Mouse (Mus musculus) CD8-positive naive resting alpha-beta T cell, adult 2 months (primary cell): Measurements from ENCODE around the gene Kcnj9.

Source experiments
- DNase-seq, 2 experiments: peaks; one replicate each; pipeline ENCODE4 v3.0.0; 2022; ENCODE audit warnings: low read depth in 2 of 2, low spot score in 2 of 2

The Kcnj9 gene

DNA sequence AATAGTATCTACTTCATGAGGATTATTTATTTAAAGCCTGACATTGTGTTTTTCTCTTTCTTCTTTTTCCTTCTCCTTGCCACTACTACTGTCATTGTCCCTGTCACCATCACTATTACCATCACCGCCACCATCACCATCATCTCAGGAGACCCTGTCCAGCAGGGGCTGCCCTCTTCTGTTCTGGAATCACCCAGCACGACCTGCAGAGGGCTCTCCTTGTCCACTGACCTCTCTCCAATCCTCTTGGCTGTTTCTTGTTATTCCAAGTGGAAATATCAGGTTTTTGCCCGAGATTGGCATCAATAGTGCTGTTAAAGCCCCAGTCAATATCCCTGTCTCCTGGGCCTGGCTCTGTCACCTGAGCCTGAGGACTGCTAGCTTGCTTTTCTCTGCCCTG is 4.4 kb upstream of the Kcnj9 start:
- DNase-seq, result no peak

DNA sequence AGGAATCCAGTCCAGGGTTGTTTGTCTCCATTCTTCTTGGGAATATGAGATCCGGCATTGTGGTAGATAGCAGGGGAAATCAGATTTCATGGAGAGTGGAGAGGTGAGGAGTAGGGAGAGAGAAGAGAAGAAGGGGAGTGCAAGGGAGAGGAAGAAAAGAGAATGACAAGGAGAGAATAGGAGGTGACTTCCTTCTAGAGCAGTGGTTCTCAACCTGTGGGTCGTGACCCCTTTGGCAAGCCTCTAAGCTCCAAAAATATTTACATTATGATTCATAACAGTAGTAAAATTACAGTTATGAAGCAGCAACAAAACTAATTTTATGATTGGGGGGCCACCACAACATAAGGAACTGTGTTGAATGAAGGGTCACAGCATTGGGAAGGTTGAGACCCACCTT is 3.8 kb upstream of the Kcnj9 start:
- DNase-seq, result no peak

DNA sequence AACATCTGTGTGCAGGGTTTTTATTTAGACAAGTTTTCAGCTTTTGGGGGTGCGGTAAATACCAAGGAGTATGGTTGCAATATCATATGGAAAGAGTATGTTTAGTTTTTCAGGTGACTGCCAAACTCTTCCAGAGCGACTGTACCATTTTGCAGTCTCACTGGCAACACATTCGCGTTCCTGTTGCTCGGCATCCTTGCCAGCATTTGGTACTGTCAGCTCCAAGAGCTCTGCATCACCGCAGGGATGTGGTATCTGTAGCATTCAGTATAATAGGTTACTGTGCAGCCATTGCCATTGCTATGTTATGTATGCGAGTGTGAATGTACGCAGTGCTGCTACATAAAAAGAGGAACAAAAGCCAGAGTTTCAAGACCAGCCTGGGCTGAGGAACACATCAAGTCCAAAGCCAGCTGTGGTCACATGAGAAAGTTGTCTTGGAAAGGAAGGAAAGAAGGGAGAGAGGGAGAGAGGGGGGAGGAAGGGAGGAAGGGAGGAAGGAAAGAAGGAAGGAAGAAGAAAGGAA is 2.4 kb upstream of the Kcnj9 start:
- DNase-seq, result no peak

GRCm38 (mm10) chr1:172329616-172330015 is 498 bp upstream of the Kcnj9 start:
- no peak for DNase-seq

- DNase-seq, result no peak
Observed at GRCm38 (mm10) chr1:172328461-172328860, 657 bp downstream of the Kcnj9 start.

DNA sequence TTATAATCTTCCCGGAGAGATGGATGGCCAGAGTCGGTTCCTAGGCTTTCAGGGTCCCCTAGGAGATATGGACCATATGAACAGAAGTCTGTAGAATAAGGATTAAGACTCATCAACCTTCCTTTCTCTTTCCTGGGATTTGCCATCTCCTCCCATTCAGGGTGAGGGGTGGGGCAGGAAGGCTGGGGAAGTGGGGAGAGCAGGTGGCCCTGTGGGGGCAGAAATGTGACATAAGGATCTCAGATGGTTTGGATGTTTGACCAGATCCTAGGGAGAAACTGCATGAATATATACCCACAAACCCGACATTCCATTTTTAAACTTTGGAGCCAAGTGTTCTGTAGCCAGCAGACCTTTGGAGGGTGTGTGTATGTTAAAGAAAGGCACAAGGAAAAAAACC is 1.1 kb downstream of the Kcnj9 start:
- no peak for DNase-seq

- DNase-seq, result no peak
Observed at GRCm38 (mm10) chr1:172327206-172328001, 1.7 kb downstream of the Kcnj9 start.

- DNase-seq, result no peak
Observed at GRCm38 (mm10) chr1:172326684-172327083, 2.4 kb downstream of the Kcnj9 start.

DNA sequence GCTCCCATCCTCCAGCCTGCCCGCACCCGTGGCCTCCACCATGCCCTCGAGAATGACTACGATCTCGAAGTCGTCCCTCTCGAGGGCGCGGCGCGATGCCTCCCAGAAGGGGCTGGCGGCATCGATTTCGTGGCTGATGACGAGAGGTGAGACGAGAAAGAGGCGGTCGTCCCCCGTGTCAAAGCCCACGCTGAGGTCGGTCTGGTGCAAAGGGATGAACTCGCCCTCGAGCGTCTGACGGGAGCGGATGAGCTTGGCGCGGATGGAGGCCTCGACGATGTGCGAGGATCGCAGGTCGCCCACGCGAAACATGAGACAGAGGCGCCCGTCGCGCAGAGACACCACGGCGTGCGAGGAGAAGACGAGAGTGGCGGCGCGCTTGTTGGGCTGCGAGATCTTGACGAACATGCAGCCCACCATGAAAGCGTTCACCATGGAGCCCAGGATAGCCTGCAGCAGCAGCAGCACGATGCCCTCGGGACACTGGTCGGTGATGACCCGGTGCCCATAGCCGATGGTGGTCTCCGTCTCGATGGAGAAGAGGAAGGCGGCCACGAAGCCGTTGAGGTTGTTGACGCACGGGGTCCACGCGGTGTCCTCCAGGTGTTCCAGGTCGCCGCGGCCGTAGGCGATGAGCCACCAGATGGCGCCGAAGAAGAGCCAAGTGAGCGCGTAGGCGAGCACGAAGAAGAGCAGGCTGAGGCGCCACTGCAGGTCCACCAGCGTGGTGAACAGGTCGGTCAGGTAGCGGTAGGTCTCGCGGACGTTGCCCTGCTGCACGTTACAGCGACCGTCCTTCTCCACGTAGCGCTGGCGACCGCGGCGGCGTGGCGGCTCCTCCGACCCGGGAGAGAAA is 3.2 kb downstream of the Kcnj9 start:
- peak; percentile 55 to 68 for DNase-seq

- DNase-seq, result peak; percentile 56 to 63
Observed at GRCm38 (mm10) chr1:172324725-172325124, 4.4 kb downstream of the Kcnj9 start.

GRCm38 (mm10) chr1:172323801-172324359 is 5.2 kb downstream of the Kcnj9 start:
- DNase-seq, result no peak

DNA sequence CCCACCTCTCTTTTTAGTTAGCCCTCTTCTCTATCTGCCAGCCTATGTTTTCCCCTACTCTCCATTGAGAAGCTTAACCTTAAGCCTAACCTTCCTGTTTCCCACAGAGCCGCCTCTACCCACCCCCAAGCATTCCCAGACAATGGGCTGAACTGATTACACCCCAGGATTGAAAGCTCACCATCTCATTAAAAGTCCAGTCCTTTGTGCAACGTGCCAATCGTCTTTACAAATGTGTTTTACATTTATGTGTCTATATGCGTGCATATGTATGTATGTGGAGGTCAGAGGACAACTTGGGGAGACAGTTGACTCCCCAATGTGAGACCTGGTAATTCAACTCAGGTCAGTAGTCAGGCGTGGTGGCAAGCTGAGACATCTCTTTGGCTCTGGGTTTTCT is 5.8 kb downstream of the Kcnj9 start:
- no peak for DNase-seq

DNA sequence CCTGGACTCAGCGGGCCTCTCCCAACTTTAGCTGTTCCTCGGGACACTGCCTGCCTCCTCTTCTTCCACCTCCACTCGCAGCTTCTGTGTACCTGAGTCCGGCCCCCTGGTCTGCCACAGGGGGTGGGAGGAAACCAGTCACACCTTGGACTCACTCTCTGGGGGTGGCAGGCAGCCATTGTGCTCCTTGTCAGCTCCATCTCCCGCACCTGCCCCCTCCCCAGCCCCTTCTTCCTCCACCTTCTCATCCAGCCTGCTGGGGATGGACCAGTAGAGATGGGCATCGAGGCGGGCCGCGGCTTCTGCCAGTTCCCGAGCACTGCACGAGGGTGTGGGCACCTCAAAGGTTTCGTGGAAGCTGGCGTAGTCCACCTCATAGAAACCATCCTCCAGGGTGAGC is 6.4 kb downstream of the Kcnj9 start:
- DNase-seq, result no peak

- no peak for DNase-seq
Observed at GRCm38 (mm10) chr1:172319921-172320411, 9.2 kb downstream of the Kcnj9 start.

- DNase-seq, result no peak
Observed at GRCm38 (mm10) chr1:172319346-172319745, 9.8 kb downstream of the Kcnj9 start.

DNA sequence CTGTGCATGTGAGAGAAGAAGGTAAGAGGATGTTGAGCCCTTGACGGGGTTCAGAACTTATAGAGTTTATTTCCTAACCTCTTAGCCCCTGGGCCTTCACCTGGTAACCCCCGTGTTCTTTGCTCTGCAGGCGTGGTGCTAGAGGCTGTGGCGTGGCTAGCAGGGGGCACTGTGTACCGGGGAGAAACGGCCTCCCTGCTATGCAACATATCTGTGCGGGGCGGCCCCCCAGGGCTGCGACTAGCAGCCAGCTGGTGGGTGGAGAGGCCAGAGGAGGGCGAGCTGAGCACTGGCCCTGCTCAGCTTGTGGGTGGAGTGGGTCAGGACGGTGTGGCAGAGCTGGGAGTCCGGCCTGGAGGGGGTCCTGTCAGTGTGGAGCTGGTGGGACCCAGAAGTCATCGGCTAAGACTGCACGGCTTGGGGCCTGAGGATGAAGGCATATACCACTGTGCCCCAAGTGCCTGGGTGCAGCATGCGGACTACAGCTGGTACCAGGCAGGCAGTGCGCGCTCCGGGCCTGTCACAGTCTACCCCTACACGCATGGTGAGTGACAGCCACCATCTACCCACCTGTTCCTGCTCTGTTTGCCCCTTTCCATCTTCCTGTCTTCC is 10.6 kb downstream of the Kcnj9 start:
- no peak for DNase-seq

- no peak for DNase-seq
Observed at GRCm38 (mm10) chr1:172317946-172318345, 11.2 kb downstream of the Kcnj9 start.

DNA sequence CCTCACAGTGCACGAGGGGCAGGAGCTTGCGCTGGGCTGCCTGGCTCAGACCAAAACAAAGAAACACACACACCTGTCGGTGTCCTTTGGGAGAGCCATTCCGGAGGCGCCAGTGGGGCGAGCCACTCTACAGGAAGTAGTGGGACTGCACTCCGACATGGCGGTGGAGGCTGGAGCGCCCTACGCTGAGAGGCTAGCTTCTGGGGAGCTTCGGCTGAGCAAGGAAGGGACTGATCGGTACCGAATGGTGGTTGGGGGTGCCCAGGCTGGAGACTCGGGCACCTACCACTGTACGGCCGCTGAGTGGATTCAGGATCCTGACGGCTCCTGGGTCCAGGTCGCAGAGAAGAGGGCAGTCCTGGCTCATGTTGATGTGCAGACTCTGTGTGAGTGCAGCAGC is 11.7 kb downstream of the Kcnj9 start:
- no peak for DNase-seq

DNA sequence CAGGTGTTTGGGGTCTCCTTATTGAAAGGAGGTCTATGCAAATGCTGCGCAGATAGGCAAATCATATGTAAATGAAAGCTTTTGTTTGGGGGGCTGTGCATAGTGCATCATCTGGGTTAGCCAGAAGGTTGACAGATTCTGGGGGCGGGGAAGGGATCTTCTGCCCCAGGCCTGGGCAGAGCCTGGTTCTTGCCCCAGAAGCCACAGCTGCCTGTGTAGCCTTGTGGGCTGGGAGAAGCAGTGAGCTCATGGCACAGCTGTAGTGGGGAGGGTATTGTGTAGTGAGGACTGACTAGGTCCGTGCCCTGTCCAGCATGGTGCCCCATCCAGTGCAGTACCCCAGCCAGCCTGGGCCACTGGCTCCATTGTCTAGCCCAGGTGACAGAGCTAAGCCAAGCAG is 14.2 kb downstream of the Kcnj9 start:
- no peak for DNase-seq

DNA sequence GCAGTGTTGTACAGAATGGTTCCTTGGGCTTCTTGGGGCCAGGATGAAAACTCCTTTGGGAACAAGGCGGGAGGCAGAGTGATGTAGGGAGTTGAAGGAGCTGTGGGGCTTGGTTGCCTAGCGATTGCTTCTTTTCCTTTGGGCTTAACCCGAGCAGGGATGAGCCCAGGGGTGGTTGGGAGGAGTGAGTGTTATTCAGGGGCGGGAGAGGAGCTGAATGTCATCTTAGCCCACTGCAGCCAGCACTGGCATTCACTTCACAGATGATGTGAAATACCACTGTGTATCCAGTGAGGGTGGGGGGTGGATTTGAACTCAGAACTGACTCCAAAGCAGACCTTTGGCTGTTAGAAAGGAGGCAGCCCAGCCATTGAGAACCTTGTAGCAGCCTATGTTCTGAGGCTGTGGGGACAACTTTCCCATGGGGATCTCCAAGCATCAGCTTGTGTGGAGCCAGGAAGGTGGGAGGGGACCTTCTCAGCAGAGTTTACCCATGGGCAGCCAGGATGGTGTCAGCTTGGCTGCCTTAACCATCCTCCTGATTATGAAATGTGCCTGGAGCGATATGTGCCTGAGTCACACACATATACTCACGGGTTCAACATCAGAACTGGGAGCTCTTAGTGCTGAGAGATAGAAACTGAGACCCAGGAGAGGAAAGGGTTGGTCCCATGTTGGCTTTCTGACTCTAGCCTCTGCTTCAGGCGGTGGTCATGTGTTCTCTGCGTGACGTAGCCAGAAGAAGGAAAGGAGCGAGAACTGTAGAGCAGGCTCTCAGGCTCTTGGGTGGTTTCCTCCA is 15.3 kb downstream of the Kcnj9 start:
- no peak for DNase-seq
